Mouse (Mus musculus) retina, postnatal 7 days (tissue): ENCODE results near the gene Atp8a2.

Source experiments
- DNase-seq: peaks from one replicate; pipeline ENCODE4 v3.0.0-alpha.2; 2012; ENCODE audit warnings: low read depth, low spot score

Atp8a2 gene

DNA sequence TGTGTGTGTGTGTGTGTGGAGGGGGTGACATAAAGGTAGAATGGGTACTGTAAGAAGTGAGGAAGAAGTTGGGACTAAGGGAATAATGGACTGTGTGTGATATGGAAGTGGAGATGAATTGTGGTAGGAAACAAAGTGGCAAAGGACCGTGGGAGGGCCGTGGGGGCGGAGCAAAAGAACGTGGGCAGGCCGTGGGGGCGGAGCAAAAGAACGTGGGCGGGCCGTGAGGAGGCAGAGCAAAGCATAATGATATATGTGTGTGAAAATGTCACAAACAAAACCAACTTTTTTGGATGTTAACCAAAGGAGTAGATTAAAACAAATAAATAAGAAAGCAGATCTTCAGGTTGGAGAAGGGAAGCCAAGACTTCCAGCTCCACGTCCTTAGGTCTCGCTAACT lies 44.6 kb downstream of the Atp8a2 start:
- no peak for DNase-seq

DNA sequence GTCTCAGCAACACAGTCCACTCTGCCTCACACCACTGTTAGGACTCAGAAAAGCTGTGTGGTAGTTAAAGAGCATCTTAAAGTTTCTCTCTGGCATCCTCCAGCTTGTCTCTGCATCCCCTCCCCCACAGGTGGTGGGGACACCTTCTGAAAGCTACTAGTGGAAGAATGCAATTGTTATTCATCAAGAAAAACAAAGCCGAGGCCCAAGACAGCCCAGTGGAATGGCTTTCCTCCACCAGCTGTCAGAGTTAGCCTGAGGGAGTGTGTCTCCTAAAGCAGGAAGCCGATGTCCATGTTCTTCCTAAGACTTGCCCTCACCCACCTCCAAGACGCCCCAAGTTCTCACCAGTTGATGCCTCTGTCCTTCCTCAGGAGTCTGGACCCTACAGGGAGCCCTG lies 48.1 kb downstream of the Atp8a2 start:
- DNase-seq: no peak

DNA sequence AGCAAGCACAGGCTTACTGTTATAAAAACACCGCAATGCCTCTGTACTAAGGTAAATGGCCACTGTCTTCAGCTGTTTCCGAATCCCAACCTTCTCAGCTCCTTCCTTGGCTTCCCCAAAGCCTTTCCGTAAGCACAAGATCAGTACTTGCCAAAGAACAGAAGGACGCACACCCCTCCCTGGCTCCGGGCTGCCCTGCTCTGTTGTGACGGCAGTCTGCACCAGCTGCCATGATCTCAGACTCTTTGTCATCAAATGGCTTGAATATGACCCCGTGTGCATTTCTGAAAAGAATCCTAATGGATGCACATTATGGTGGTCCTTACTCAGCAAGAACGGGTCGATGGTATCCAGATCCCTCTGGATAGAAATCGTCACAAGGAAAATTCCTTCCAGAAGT lies 53.7 kb downstream of the Atp8a2 start:
- no peak for DNase-seq

DNA sequence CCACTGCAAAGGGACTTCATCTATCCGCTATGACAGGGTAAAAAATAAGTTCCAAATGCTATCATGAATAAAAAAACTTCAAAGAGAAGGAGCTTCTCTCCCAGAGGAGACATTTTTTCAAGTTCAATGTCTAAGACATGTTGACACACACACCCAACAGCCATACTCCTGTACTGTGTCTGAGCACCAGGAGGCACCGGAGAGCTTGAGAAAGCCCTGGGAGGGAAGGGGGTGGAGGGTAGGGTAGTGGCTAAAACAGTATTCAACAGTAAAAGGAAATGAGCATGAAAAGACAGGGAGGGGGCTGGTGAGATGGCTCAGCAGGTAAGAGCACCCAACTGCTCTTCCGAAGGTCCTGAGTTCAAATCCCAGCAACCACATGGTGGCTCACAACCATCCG lies 58.6 kb downstream of the Atp8a2 start:
- no peak for DNase-seq

DNA sequence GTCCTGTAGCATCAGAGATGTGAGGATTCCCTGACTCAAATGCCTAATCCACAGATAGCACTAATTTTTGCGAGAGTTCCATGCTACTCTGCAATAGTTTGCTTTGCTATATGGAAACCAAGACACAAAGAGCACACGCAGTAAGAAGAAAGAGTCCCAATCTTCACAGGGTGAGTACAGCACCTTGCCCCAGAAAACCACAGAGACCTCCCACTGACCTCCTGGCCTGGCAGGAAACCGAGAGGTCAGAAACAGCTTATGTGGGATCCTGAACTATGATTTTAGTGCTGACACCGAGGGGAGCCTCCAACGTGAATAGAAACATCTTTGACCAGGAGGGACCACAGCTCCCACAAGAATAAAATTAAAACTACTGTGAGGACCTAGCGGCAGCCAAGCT lies 59.2 kb downstream of the Atp8a2 start:
- no peak for DNase-seq

DNA sequence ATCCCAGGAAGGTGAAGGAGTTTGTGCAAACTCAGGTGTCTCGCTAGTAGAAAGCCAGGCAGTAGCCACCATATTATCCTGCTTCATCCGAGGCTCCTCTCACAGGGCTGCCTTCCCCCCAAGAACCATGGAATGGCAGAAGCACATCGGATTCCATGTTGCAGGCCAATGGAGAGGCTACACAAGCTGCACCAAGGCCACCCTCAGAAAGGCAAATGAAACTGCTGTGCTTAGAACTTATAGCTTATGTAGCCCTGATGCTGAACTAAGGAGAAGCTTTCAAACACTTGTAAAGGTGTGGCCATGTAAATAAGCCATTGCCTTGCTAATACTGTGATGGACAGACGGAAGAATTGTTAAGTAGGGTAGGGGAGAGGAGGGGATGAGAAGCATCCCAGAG lies 61.2 kb downstream of the Atp8a2 start:
- DNase-seq: no peak

DNA sequence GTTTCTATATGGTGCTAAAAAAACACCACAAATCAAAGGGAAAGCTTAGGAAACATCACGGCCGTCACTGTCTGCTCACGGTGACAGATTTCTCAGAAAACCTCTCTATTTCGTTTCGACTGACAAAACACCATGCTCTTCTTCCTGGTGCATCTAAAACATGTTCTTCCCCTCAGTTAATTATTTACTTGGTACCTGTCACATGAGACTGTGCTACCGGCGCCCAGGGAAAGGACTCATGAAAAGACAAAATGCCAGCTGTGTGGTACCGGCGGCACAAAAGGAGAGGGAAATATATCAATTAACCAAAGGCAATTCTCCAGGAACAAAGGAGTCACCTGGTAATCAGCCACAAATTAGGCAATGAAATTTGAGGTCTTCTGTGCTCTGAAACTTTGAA lies 62.3 kb downstream of the Atp8a2 start:
- no peak for DNase-seq

DNA sequence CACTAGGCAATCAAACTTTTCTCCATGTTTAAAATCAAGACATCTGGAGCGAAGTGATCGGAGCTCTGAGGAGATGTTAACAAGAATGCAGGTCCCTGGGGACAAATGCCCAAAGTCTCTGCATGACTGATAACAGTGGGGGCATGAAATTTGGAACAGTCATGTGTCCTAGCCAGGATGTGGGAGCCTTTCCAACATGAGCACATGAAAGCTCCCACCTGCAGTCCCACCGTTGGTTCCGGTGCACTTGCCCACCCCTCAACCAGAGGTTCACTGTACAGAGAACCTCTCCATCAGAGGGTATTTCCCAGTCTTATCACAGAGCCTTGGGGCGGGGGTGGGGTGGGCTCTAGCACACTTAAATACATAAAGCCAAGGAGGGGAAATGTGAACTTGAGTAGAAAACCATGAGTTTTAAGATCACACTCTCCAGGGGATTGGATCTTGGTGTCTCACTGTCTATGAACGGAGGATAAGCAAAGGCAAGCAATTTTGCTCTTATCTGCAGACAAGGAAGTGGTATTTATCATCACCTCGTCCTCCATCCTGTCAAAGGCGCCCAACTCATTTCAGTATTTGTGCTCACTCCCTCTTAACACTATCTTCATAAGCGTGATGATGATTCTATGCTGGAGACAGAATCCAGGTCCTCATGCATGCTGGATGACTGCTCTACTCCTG lies 65.6 kb downstream of the Atp8a2 start:
- DNase-seq: no peak

DNA sequence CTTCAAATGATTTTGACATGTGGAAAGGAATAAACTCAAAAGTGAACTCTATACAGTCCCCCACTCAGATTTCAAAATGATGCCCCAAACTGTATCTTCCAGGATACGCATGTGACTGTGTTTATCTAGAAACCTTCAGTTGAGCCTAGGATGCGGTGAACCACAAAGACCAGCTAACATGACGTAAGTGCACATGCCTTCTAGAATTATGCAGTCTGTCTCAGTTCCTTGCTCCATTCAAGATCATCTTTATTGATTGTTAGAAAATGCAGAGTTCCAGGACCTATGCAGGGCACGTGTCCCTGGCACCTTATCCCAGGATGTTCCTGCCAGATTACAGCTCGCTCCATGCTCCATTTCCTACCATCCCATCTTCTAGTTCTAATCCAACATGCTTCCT lies 67.4 kb downstream of the Atp8a2 start:
- no peak for DNase-seq

DNA sequence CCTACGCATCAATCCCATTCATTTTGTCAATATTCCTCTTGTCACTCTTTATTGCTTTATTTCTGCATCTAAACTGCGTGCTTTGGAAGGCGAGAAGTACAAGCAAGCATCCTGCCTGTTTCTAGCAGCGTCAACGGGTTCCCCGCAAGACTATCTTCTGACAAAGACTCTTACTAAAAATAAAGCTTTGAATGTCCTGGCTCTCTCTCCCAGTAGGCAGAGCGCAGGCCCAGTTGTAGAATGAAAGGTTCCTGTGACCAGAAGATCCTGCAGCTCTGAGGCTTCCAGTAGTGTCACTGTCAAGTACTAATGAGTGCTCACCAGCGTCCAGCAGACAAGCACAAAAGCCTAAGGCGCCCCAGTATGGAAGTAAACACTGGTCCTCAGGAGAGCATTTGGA lies 71.8 kb downstream of the Atp8a2 start:
- no peak for DNase-seq

DNA sequence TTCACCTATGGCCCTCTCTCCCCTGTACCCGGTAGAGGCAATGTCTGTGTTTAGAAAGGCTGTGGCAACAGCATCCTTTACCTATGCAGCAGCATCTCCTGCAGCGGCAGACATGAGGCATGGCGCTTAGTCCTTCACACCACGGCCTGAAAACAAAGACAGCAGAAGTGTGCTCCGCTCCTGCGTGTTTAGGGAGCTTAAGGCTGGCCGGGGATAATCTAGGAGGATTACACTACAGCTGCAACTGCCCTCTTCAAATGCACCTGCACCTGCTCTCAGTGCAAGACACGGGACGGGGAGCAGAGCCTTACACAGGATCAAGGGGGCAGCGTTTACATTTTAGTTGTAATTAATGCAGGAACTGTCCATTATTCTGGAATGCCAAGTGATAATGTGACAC lies 75.4 kb downstream of the Atp8a2 start:
- DNase-seq: peak; percentile 34

DNA sequence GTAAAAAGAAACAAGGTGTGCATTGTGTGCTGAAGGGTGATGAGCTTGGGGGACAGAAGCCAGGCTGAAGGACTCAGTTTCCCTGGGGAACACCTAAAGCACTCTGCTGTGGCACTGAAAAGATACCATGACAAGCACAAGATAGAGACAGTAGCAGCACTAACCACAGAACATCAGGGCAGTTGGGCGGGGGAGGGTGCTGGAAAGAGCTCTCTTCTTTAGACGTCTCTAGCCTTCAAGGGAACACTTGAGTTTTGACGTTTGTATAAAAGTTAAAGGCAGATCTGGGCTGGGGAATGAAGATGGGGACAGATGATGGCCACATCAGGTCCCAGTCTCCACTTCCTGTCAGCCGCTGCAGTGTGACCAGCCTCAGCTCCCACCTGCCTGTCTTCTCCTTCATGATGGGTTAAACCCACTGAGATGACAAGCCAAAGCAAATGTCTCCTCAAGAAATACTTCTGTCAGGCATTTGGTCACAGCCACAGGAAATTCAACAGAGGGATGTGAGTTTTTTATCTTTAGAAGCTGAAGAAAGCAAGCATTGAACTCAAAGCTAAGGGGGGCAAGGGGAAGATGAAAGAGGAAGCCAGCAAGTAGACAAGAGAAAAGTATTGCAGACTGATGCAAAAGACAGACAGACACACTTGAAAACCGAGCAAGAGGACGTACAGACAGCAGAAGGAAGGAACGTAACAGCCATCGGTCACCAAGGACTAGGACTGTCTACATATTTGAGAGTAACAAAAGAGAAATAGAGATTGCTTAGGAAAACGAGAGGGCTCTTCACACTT lies 79.0 kb downstream of the Atp8a2 start:
- DNase-seq: no peak

DNA sequence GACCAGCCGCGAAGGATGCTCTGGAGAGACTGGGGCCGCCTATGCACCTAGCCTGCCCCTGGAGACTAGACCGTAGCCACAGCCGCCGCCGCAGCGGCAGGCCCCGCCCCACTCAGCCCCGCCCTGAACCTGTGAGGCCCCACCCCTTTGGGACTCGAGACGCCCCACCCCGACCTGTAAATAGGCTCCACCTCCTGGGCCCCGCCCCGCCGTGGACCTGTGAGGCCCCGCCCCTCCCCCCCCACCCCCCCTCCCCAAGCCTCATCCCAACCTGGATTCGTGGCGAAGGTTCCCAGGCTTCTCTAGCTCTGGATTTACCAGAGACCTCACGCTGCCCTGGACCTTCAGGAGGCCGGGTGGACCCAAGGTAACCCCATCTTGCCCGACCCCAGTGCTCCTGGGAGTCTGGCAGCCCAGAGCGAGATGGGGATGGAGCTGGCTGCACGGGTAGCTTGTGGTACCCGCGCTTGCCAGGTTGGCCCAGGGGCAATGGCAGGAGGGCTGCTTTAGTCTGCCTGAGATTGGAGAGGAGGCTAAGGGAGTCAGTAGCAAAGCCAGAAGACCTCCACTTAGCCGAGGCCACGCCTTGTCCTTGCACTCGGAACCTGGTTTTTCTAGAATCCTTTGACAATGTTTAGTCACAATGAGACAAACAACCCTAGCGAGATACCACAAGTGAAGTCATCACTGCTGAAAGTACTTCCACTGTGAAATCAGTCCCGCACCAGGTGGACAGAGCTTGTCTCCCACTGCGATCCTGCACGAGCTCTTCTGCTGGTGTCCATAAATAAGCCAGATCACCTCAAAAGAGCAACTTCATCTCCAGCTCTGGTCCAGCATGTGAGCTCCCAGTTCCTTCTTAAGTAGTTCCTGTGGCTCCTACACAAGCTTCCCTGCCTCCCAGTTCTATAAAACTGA lies 109.9 kb downstream of the Atp8a2 start:
- DNase-seq: peak; percentile 52

DNA sequence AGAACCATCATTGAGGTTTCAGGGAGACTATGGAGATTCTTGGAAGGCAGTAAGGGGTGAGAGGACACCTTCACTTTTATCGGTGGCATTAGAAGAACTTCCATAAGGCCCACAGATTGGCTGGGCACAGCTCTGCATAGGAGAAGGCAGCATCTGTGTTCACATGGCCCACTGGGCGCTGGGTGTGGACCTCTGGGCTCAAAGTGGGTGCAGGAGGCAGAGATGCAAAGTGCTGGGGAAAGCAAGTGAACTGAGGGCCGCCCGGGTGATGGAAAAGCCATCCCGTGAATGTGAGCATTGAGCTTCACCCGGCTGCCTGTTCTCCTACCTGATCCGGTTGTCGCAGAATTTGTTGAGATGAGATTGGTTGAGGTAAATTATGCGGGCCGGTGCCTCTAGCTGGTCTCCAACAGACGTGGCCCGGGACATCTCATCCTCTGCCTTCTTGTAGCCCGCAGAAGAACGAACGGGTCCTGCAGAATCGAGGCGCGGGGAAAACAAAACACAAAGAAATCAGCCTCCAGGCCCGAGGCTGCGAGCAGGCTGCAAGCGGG lies 110.6 kb downstream of the Atp8a2 start:
- DNase-seq: no peak

DNA sequence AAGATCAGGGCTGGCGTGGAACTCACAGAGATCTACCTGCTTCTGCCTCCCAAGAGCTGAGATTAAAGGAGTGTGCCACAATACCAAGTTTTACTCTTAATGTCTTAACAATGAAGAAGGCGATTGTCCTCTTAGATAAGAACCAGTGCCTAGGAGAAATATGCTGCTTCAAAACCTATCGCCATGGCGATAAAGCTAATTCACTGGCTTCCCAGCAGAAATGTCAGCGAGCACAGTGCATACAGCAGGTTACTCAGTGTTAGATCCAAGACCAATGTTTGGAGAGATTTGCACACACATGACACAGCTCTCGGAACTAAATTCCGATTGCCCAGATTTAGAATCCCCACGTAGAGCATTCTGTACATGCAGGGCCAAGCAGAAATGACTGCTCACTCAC lies 114.2 kb downstream of the Atp8a2 start:
- DNase-seq: no peak

DNA sequence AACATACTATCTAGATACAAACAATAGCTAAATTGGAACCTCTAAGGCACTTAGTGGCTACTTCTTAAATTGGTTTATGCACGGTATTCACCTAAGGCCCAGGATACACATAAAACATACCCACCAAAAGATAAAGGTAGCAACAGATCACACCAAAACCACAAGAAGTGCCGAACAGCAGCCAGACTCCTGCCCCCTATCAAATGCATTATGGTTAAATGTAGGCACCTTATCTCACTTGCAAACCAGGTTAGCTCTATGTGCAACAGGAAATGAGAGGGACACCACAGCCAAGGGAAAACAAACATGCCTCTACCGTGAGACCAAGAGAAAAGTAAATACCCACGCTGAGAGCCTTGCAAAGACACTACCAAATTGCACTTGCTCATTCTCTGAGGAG lies 124.5 kb downstream of the Atp8a2 start:
- DNase-seq: no peak

DNA sequence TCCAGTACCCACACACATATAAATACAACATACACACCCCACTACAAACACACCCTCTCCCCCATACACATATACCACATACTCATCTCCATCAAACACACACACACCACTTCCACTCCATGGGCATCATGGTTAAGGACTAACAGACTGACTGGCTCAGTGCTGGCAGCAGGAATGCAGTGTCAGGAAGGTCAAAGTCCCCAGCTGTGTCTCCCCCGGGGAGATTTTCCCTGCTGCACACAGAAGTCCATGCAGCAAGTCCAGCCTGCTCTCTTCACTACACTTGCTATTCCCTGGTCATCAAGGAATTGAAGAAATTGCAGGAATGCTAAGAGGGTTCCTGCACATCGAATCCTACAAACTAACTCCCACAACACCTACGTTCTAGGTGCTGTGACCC lies 131.8 kb downstream of the Atp8a2 start:
- DNase-seq: no peak

DNA sequence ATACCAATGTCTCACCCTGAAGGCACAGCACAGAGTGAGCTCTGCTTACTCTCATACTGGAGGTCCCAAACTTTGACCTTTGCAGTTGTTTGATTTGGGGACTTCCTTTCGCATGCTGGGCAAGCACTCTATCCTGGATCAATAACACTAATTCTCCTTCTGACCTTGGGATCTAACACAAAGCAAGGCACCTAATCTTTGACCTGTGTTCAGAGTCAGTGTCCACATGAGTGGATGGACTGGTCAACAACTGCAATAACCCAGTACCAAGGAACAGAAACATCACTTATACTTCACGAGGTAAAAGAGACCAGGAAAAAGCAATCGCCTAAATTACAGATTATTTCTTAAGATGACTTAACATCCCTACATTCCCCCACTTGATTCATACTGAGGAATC lies 136.0 kb downstream of the Atp8a2 start:
- DNase-seq: no peak

DNA sequence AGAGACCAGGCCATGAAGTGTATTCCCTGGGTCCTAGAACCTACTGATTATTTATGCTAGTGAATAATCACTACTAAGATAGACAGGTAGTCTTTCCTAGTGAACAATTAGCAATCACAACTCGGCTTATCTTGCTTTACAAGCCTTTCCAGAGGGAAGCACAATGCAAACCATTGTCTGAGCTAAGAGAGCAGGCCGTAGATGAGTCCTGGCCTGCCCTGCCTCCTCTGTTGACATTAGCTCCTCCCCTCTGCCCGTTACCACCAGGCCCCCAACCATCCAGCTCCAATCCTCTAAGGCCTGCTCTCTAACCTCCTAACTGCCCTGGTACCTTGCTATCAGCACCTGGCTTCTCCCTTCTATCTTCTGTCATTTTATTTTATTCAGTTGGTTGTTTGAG lies 138.1 kb downstream of the Atp8a2 start:
- DNase-seq: no peak

DNA sequence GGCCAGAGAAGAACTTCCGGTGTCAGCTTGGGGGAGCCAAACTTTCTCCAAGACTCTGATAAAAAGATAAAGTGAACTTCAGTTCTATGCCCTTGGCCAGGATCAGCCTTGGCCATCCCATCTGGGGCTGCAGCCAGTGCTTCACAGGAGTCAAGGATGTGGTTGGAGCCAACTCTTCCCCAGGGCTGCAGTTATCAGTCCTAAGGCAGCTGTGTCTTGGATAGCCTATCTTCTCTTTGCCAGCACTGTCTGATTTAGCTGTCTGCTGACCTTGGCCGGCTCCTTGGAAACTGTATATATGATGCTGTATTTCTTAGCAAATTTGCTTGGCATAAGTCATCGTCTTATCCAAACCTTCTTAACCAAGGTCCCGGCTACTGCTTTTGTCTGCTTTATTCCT lies 141.7 kb downstream of the Atp8a2 start:
- no peak for DNase-seq

DNA sequence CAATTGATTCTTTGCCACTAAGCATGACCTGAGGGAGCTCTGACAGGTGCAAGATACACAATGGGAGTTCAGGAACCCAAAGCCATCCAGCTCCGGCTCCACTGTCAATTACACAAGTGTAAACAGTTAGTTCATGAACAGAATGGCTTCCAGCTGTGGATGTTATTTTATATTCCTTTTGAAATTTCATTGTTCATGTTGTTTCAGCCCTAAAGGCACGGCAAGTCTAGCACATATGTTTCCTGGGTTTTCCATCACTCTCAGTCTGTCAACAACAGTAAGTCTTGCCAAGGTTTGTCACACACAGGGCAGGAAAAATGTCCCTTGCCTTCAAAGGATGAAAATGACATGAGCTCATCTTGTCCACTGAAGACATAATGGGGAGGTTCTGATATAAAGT lies 166.3 kb downstream of the Atp8a2 start:
- no peak for DNase-seq

DNA sequence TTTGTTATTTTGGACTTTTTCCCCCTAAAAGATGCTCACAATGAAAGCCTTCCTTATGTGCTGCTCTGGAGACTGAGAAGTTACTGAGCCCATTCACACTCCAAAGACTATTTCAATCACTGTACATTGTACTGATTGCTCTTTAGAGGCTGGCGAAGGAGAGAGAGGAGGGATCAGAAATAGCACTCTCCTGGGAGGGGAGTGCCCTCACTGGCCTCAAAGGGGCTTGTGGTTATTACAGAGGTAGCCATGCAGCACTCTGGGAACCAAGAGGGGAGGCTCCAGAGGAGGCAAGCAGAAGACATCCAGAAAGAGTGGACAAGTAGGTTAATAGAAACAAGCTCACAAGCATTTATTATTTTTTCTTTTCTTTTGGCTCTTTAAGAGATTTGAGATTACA lies 169.8 kb downstream of the Atp8a2 start:
- no peak for DNase-seq
